Mouse (Mus musculus): ENCODE measurements around the gene Stim2.

Gene Stim2

GRCm38 (mm10) chr5:54113284-54113683, 115.0 kb downstream of the Stim2 start:
- CTCF ChIA-PET: interaction anchor here (0.6 kb wide), 1 partner anchor 153 kb away, joined by 4 read pairs; no protein-coding TSS in a partner anchor

- CTCF ChIA-PET: no interaction called here
Measured at GRCm38 (mm10) chr5:54116538-54116937, 118.2 kb downstream of the Stim2 start.

GRCm38 (mm10) chr5:54118410-54119212, 120.3 kb downstream of the Stim2 start:
- CTCF ChIA-PET: no interaction called here

- CTCF ChIA-PET: no interaction called here
Measured at GRCm38 (mm10) chr5:54148091-54148795, 149.9 kb downstream of the Stim2 start.

GRCm38 (mm10) chr5:54154503-54155226, 156.4 kb downstream of the Stim2 start:
- CTCF ChIA-PET: interaction anchor here (1.1 kb wide), 1 partner anchor 19 kb away, joined by 4 read pairs; no protein-coding TSS in a partner anchor

- CTCF ChIA-PET: interaction anchor here (1.1 kb wide), 1 partner anchor 19 kb away, joined by 4 read pairs; no protein-coding TSS in a partner anchor
Measured at GRCm38 (mm10) chr5:54155227-54155776, 157.0 kb downstream of the Stim2 start.

GRCm38 (mm10) chr5:54155916-54156315, 157.6 kb downstream of the Stim2 start:
- CTCF ChIA-PET: no interaction called here

- CTCF ChIA-PET: no interaction called here
Measured at GRCm38 (mm10) chr5:54156944-54157527, 158.7 kb downstream of the Stim2 start.

- CTCF ChIA-PET: no interaction called here
Measured at GRCm38 (mm10) chr5:54158230-54158629, 159.9 kb downstream of the Stim2 start.

- CTCF ChIA-PET: no interaction called here
Measured at GRCm38 (mm10) chr5:54159156-54159793, 161.0 kb downstream of the Stim2 start.

- CTCF ChIA-PET: no interaction called here
Measured at GRCm38 (mm10) chr5:54160561-54160960, 162.3 kb downstream of the Stim2 start.

GRCm38 (mm10) chr5:54163890-54164289, 165.6 kb downstream of the Stim2 start:
- CTCF ChIA-PET: no interaction called here
